Mouse (Mus musculus) G1E (cell line): ENCODE measurements around the gene Mrgprh.

Experiments used
- CTCF ChIP-seq: IDR thresholded peaks from 2 replicates; pipeline ENCODE4 v1.5.1; 2012; ENCODE audit warnings: low read depth, low read length, inconsistent platforms, mixed read lengths
- GATA1 ChIP-seq: IDR thresholded peaks from 2 replicates; pipeline ENCODE4 v1.6.1; 2012; ENCODE audit warnings: borderline replicate concordance, low read length, inconsistent platforms, mixed read lengths
- GATA2 ChIP-seq: IDR thresholded peaks from 2 replicates; pipeline ENCODE4 v1.6.1; 2012; ENCODE audit warnings: low read depth, low read length, inconsistent platforms, borderline replicate concordance
- POLR2AphosphoS5 ChIP-seq: IDR thresholded peaks from 2 replicates; pipeline ENCODE4 v1.6.1; 2012; ENCODE audit warnings: low read depth, low read length, inconsistent platforms; ENCODE audit not compliant: insufficient replicate concordance
- TAL1 ChIP-seq: conservative IDR thresholded peaks from 2 replicates; pipeline ENCODE4 v1.6.1; 2012; ENCODE audit warnings: low read depth, low read length, inconsistent platforms, mixed read lengths

GRCm38 (mm10) chr17:12866853-12867252 is 9.0 kb upstream of the Mrgprh start:
- TF ChIP-seq CTCF: no peak
- no peak for TF ChIP-seq GATA2
- TF ChIP-seq POLR2AphosphoS5: no peak
- no peak for TF ChIP-seq GATA1
- TF ChIP-seq TAL1: no peak
